Mouse (Mus musculus) testis, adult 2 months (tissue): Measurements from ENCODE around the gene Olfr972. TPM values are rescaled to one million over a fixed set of nuclear protein-coding genes. Genes with fewer than 3 reads are reported as not detected.
"Not testable (repeated sequence)": the region's sequence is repeated elsewhere in the genome, so short reads cannot be mapped to it uniquely, and the experiment has no call there.

ENCODE experiments used
- H3K27ac ChIP-seq: fragments of 200-500 bp; 2 replicates; pipeline ENCODE4 v1.5.1; 2012; ENCODE audit warnings: low read depth, low read length; ENCODE audit not compliant: control insufficient read depth, insufficient read depth
- H3K27me3 ChIP-seq: fragments of 200-500 bp; 2 replicates; pipeline ENCODE4 v1.6.1; 2012; ENCODE audit warnings: mild to moderate bottlenecking, low read length, moderate library complexity; ENCODE audit not compliant: control insufficient read depth, insufficient read depth
- H3K36me3 ChIP-seq: fragments of 200-500 bp; 2 replicates; pipeline ENCODE4 v1.6.1; 2012; ENCODE audit warnings: mild to moderate bottlenecking, low read length; ENCODE audit not compliant: control insufficient read depth, insufficient read depth
- H3K4me1 ChIP-seq: fragments of 200-500 bp; 2 replicates; pipeline ENCODE4 v1.6.1; 2012; ENCODE audit warnings: low read length; ENCODE audit not compliant: control insufficient read depth, insufficient read depth
- H3K4me3 ChIP-seq: fragments of 200-500 bp; 2 replicates; pipeline ENCODE4 v1.5.1; 2012; ENCODE audit warnings: low read depth, mild to moderate bottlenecking, low read length, moderate library complexity, mixed read lengths; ENCODE audit not compliant: control insufficient read depth
- CTCF ChIP-seq: fragments of 200-500 bp; IDR thresholded peaks from 2 replicates; pipeline ENCODE4 v1.5.1; 2012; ENCODE audit warnings: low read depth, mild to moderate bottlenecking, inconsistent platforms, low read length, moderate library complexity; ENCODE audit not compliant: control insufficient read depth, insufficient read depth, insufficient replicate concordance
- POLR2A ChIP-seq: fragments of 200-500 bp; IDR thresholded peaks from 2 replicates; pipeline ENCODE4 v1.6.1; 2012; ENCODE audit warnings: low read depth, mild to moderate bottlenecking, inconsistent platforms, low read length, moderate library complexity; ENCODE audit not compliant: control insufficient read depth
- polyA plus RNA-seq: library from polyadenylated mRNA; depleted of rRNA; stranded (reverse); fragments of >200 nt; gene quantifications from 2 replicates; pipeline ENCODE4 v1.2.3, GENCODE M21; 2012; rRNA removed

The Olfr972 gene
- not detected in 2 replicates for polyA plus RNA-seq

DNA sequence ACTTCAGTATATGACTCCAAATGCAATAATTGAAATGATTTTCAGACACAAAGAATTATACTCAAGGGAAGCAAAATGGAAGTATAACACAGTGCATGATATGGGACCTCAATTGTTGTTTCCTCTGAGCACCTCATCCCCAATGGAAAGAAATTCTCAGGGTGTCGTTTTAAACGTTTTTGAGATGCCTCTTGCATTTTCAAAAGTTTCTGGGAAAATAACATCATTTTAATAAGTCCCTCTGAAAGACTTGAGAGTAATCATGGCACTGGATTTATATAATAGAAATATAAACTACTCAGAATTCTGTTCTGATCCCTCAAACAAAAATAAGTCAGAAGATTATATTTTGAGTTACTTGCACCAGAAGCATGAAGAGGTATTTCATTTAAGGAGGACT is at the start of gene Olfr972:
Gene Olfr972, plus strand, starts transcription at position 301 of the 400 bp plus-strand sequence.
- no peaks in the 10 kb centered on the region for H3K4me1 ChIP-seq
- H3K4me3 ChIP-seq: no peak within 1 kb of the TSS

GRCm38 (mm10) chr9:39836576-39836975 is 29.6 kb upstream of the Olfr972 start, which contains the start of gene Olfr971:
Olfr971 (plus strand) TSS chr9:39836876.
- not testable (repeated sequence) for H3K27me3 ChIP-seq, H3K27ac ChIP-seq, H3K4me3 ChIP-seq, H3K4me1 ChIP-seq, H3K36me3 ChIP-seq

More for the DNA sequence above, at the start of gene Olfr972:
- H3K36me3 ChIP-seq: no peaks in the 10 kb centered on the region
- no peaks in the 10 kb centered on the region for H3K27me3 ChIP-seq
- no peak within 1 kb of the TSS for H3K27ac ChIP-seq
- TF ChIP-seq CTCF: no peak
- no peak for TF ChIP-seq POLR2A

DNA sequence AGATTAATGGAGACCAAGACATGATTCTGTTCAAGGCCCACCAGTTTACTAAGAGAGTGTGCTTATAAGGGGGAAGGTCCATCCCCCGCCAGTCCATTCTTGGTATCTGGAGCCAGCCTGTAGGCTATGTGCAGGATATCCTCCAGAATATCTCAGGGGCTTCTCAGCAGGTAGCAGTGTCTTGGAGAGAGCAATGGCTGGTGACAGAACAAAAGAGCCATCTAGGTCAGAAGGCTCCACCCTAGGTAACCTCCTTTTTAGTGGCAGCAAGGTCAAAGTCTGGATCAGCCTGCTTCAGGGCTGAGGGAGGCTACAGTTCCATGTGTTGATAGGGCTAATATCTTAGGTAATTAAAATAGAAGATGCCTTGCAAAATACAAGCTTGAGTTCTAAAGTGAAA is 5.8 kb downstream of the Olfr972 start:
- H3K36me3 ChIP-seq, H3K27me3 ChIP-seq, H3K4me1 ChIP-seq, H3K27ac ChIP-seq, H3K4me3 ChIP-seq: not testable (repeated sequence)

GRCm38 (mm10) chr9:39877541-39878396 is 11.5 kb downstream of the Olfr972 start:
- not testable (repeated sequence) for H3K4me3 ChIP-seq, H3K27ac ChIP-seq, H3K27me3 ChIP-seq, H3K36me3 ChIP-seq, H3K4me1 ChIP-seq

DNA sequence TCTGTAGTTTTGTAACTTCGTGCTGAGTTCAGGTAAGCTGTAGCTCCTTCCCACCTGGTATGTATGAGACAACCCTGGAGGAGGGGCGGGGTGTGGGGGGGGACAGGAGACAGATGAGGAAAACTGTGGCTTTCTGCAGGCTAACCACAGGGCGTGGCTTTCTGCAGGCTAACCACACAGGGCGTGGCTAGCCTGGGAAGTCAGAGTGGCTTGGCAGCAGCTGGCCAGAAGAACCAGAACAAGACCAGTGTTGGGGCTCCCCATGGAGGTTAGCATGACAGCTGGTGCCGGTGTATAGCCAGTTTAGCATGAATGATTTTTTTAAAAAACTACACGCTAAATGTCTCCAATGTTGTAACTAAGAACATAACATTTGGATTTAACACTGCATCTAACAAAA is 38.9 kb downstream of the Olfr972 start:
- H3K4me3 ChIP-seq: no peak overlapping the region
- no peak overlapping the region for H3K27ac ChIP-seq
- H3K4me1 ChIP-seq: no peaks in the 10 kb centered on the region
- no peaks in the 10 kb centered on the region for H3K27me3 ChIP-seq
- TF ChIP-seq CTCF (no peak), POLR2A (no peak)
- no peaks in the 10 kb centered on the region for H3K36me3 ChIP-seq

DNA sequence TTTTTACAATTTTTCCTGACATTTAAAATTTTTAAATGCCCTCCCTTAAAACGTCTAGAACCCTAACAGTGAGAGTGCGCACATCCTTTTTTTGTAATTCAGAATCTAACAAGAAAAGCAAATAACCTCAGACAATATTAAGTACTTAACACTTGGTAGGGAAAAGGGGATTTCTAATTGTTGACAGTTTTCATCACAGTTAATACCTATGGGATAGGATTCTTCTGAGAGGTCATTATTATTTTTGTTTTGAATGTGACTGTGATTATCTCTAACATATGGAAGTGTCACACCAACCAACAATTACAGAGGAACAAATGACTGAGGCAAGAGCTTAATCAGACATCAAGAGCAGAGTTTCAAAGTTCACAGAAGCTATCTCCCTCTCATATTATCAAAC is 40.8 kb downstream of the Olfr972 start, which contains the start of gene Olfr229:
Gene Olfr229, plus strand, starts transcription at position 301 of the 400 bp plus-strand sequence.
- Histone ChIP-seq H3K4me3 (no peak within 1 kb of the TSS), H3K4me1 (no peaks in the 10 kb centered on the region), H3K36me3 (no peaks in the 10 kb centered on the region), H3K27me3 (no peaks in the 10 kb centered on the region), H3K27ac (no peak within 1 kb of the TSS)
- no peak for TF ChIP-seq POLR2A
- TF ChIP-seq CTCF: no peak

DNA sequence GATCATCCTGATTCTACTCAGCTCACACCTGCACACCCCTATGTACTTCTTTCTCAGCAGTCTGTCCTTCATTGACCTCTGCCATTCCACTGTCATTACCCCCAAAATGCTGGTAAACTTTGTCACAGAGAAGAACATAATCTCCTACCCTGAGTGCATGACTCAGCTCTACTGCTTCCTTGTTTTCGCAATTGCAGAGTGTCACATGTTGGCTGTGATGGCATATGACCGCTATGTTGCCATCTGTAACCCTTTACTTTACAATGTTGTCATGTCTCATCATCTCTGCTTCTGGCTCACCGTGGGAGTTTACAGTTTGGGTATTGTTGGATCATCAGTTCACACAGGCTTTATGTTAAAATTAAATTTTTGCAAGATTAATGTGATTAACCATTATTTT is 43.7 kb downstream of the Olfr972 start:
- Histone ChIP-seq H3K27ac (no peak overlapping the region), H3K27me3 (no peaks in the 10 kb centered on the region), H3K4me1 (no peaks in the 10 kb centered on the region), H3K4me3 (no peak overlapping the region), H3K36me3 (no peaks in the 10 kb centered on the region)
- TF ChIP-seq POLR2A (no peak), CTCF (no peak)

Other genes starting within 250 kb of the Olfr972 start
- gene Olfr960, start 245.0 kb upstream of the Olfr972 start, polyA plus RNA-seq: not detected in 2 replicates
- gene Olfr961, start 221.3 kb upstream of the Olfr972 start, polyA plus RNA-seq: 0.10 TPM in 1 of 2 replicates, not detected in the other
- not detected in 2 replicates for gene Olfr963, start 199.2 kb upstream of the Olfr972 start, polyA plus RNA-seq
- not detected in 2 replicates for gene Olfr149, start 159.3 kb upstream of the Olfr972 start, polyA plus RNA-seq
- gene Olfr965, start 155.1 kb upstream of the Olfr972 start, polyA plus RNA-seq: not detected in 2 replicates
- not detected in 2 replicates for gene Olfr150, start 135.4 kb upstream of the Olfr972 start, polyA plus RNA-seq
- gene Olfr967, start 120.2 kb upstream of the Olfr972 start, polyA plus RNA-seq: not detected in 2 replicates
- gene Olfr968, start 83.2 kb upstream of the Olfr972 start, polyA plus RNA-seq: not detected in 2 replicates
- gene Olfr969, start 75.5 kb upstream of the Olfr972 start, polyA plus RNA-seq: not detected in 2 replicates
- not detected in 2 replicates for gene Olfr970, start 57.6 kb upstream of the Olfr972 start, polyA plus RNA-seq
- gene Olfr971, start 29.5 kb upstream of the Olfr972 start, polyA plus RNA-seq: not detected in 2 replicates
- not detected in 2 replicates for gene Olfr229, start 40.9 kb downstream of the Olfr972 start, polyA plus RNA-seq
- not detected in 2 replicates for gene Olfr974, start 71.1 kb downstream of the Olfr972 start, polyA plus RNA-seq
- 0.79 and 1.0 TPM in 2 replicates for gene Olfr975, start 85.6 kb downstream of the Olfr972 start, polyA plus RNA-seq
- 0.52 and 0.57 TPM in 2 replicates for gene Olfr976, start 94.7 kb downstream of the Olfr972 start, polyA plus RNA-seq
- not detected in 2 replicates for gene Olfr978, start 125.7 kb downstream of the Olfr972 start, polyA plus RNA-seq
- gene Olfr979, start 137.0 kb downstream of the Olfr972 start, polyA plus RNA-seq: 0.83 and 0.95 TPM in 2 replicates
- gene Olfr980, start 143.2 kb downstream of the Olfr972 start, polyA plus RNA-seq: 0.15 and 0.36 TPM in 2 replicates
- 0.11 TPM in 1 of 2 replicates, not detected in the other for gene Olfr981, start 155.0 kb downstream of the Olfr972 start, polyA plus RNA-seq
- gene Olfr982, start 207.4 kb downstream of the Olfr972 start, polyA plus RNA-seq: not detected in 2 replicates
- not detected in 2 replicates for gene Olfr983, start 227.2 kb downstream of the Olfr972 start, polyA plus RNA-seq
- not detected in 2 replicates for gene Olfr984, start 247.8 kb downstream of the Olfr972 start, polyA plus RNA-seq